Mouse (Mus musculus) v-Abl transformed pro-B cells (cell line): ENCODE measurements at regions not wholly inside any gene's neighbourhood (a gene's known extent, or its start where the extent isn't known, plus 50 kb on each side); places are given as distances from the start of the nearest gene placed in this dataset.

ENCODE experiments used
- in situ Hi-C, 2 experiments: fragments of 400-800 bp; cut with MboI; formaldehyde crosslinking; loops; one replicate each; pipeline ENCODE4 v1.15.1; 2025; ENCODE audit not compliant: unreplicated experiment in 2 of 2

GRCm38 (mm10) chr17:70942478-70942877 is 60.0 kb upstream of the Myom1 start:
- in situ Hi-C loops = no loop called here

GRCm38 (mm10) chr17:70934258-70934657 is 68.2 kb upstream of the Myom1 start:
- in situ Hi-C loops = no loop called here

- in situ Hi-C loops = no loop called here
These were observed 69.0 kb upstream of the Myom1 start for GRCm38 (mm10) chr17:70933122-70934050.

- in situ Hi-C loops = no loop called here
These were observed 69.9 kb upstream of the Myom1 start for GRCm38 (mm10) chr17:70932565-70932964.

GRCm38 (mm10) chr17:70930600-70930999 is 71.8 kb upstream of the Myom1 start:
- in situ Hi-C loops = no loop called here

GRCm38 (mm10) chr17:70929582-70929981 is 72.9 kb upstream of the Myom1 start:
- in situ Hi-C loops = no loop called here

GRCm38 (mm10) chr17:70924565-70925220 is 71.3 kb upstream of the Tgif1 start:
- in situ Hi-C loops = no loop called here

- in situ Hi-C loops = no loop called here
These were observed 68.3 kb upstream of the Tgif1 start for GRCm38 (mm10) chr17:70921681-70922080.

GRCm38 (mm10) chr17:70920181-70920580 is 66.8 kb upstream of the Tgif1 start:
- in situ Hi-C loops = no loop called here

- in situ Hi-C loops = loop anchor here (5.0 to 10.0 kb wide), 2 partner anchors 40 to 47 kb away; no protein-coding TSS in a partner anchor
These were observed 64.0 kb upstream of the Tgif1 start for GRCm38 (mm10) chr17:70917183-70917935.

GRCm38 (mm10) chr17:70916089-70916750 is 62.9 kb upstream of the Tgif1 start:
- in situ Hi-C loops = loop anchor here (5.0 to 10.0 kb wide), 2 partner anchors 39 to 49 kb away; no protein-coding TSS in a partner anchor

- in situ Hi-C loops = loop anchor here (5.0 to 10.0 kb wide), 2 partner anchors 38 to 49 kb away; no protein-coding TSS in a partner anchor
These were observed 62.1 kb upstream of the Tgif1 start for GRCm38 (mm10) chr17:70915445-70915844.

- in situ Hi-C loops = loop anchor here in 1 of 2 experiments (10.0 kb wide), 1 partner anchor 55 kb away; no protein-coding TSS in a partner anchor
These were observed 56.9 kb upstream of the Tgif1 start for GRCm38 (mm10) chr17:70910238-70910637.

GRCm38 (mm10) chr17:70909573-70909972 is 56.2 kb upstream of the Tgif1 start:
- in situ Hi-C loops = no loop called here

GRCm38 (mm10) chr17:70908328-70908727 is 55.0 kb upstream of the Tgif1 start:
- in situ Hi-C loops = no loop called here
